Mouse (Mus musculus) forebrain, embryonic 16.5 days (tissue): ENCODE data around the gene Cyp17a1. TPM values are rescaled to one million over a fixed set of nuclear protein-coding genes. Genes with fewer than 3 reads are reported as not detected.

Experiments used
- ATAC-seq: fragments of 200-750 bp; cut with Nextera tagmentation; 2 replicates; pipeline ENCODE4 v1.8.0; 2017; ENCODE audit warnings: mild to moderate bottlenecking, moderate library complexity
- H3K27ac ChIP-seq: fragments of 300-500 bp; sonication (generic); 2 replicates; pipeline ENCODE4 v1.5.1; 2014; ENCODE audit warnings: low read length, control low read depth
- H3K27me3 ChIP-seq: fragments of 300-500 bp; sonication (generic); replicated peaks from 2 replicates; pipeline ENCODE4 v1.6.1; 2014; ENCODE audit warnings: low read length; ENCODE audit not compliant: control insufficient read depth, insufficient read depth
- H3K36me3 ChIP-seq: fragments of 300-500 bp; sonication (generic); 2 replicates; pipeline ENCODE4 v1.6.1; 2014; ENCODE audit not compliant: control insufficient read depth, insufficient read depth
- H3K4me1 ChIP-seq: fragments of 300-500 bp; sonication (generic); replicated peaks from 2 replicates; pipeline ENCODE4 v1.6.1; 2014; ENCODE audit warnings: low read length; ENCODE audit not compliant: control insufficient read depth, insufficient read depth
- H3K4me2 ChIP-seq: fragments of 300-500 bp; sonication (generic); 2 replicates; pipeline ENCODE4 v1.6.1; 2014; ENCODE audit warnings: mild to moderate bottlenecking, low read length, control low read depth
- H3K4me3 ChIP-seq: fragments of 300-500 bp; sonication (generic); replicated peaks from 2 replicates; pipeline ENCODE4 v1.5.1; 2014; ENCODE audit warnings: mild to moderate bottlenecking, low read length, control low read depth
- H3K9ac ChIP-seq: fragments of 300-500 bp; sonication (generic); replicated peaks from 2 replicates; pipeline ENCODE4 v1.6.1; 2014; ENCODE audit warnings: low read depth, low read length, control low read depth
- H3K9me3 ChIP-seq: fragments of 300-500 bp; sonication (generic); 2 replicates; pipeline ENCODE4 v1.6.1; 2016; ENCODE audit warnings: low read length; ENCODE audit not compliant: control insufficient read depth
- WGBS: fragments of 180-500 bp; shearing (Covaris S2); extraction: QIAGEN DNeasy Blood & Tissue Kit; methylation state at CpG from one replicate; pipeline ENCODE4 v1.1.7; 2014; 5-methylcytosine and 5-hydroxymethylcytosine counted together
- polyA plus RNA-seq: library from polyadenylated mRNA; unstranded; fragments of >200 nt; fragmentation: Nextera tagmentation; extraction: Ambion mirVana; gene quantifications from 2 replicates; pipeline ENCODE4 v1.2.1, GENCODE M21; 2015

The Cyp17a1 gene
- polyA plus RNA-seq, 1 experiment from 2014 or later, result 0.33 TPM

GRCm38 (mm10) chr19:46647850-46648249, 25.1 kb downstream of the Cyp17a1 start:
- 83% methylated on average over 8 of the region's 8 CpGs for WGBS
- Histone ChIP-seq H3K4me3 (no peak overlapping the region), H3K4me1 (peaks cover 30% of the 10 kb centered on the region), H3K36me3 (no peaks in the 10 kb centered on the region), H3K9me3 (no peaks in the 10 kb centered on the region), H3K27ac (no peak overlapping the region), H3K4me2 (no peak overlapping the region), H3K27me3 (no peaks in the 10 kb centered on the region), H3K9ac (no peak overlapping the region)
- no peak for ATAC-seq

GRCm38 (mm10) chr19:46647254-46647653, 25.7 kb downstream of the Cyp17a1 start:
- Histone ChIP-seq H3K4me3 (no peak overlapping the region), H3K9ac (no peak overlapping the region), H3K27ac (no peak overlapping the region), H3K36me3 (no peaks in the 10 kb centered on the region), H3K4me2 (no peak overlapping the region), H3K4me1 (peaks cover 31% of the 10 kb centered on the region), H3K9me3 (no peaks in the 10 kb centered on the region), H3K27me3 (no peaks in the 10 kb centered on the region)
- ATAC-seq, result no peak
- 78% methylated on average over 3 of the region's 3 CpGs for whole genome bisulfite sequencing

GRCm38 (mm10) chr19:46646041-46646481, 26.9 kb downstream of the Cyp17a1 start:
- peaks cover 43% of the 10 kb centered on the region for H3K4me1 ChIP-seq

GRCm38 (mm10) chr19:46644793-46645602, 28.0 kb downstream of the Cyp17a1 start:
- H3K4me2 ChIP-seq, result no peak overlapping the region
- 21% methylated on average over 12 of the region's 12 CpGs for WGBS
- H3K9me3 ChIP-seq, result no peaks in the 10 kb centered on the region
- peak overlapping the region; percentile 38 for H3K27ac ChIP-seq
- no peak overlapping the region for H3K9ac ChIP-seq
- peak; percentile 58 for ATAC-seq
- H3K4me3 ChIP-seq, result no peak overlapping the region
- peaks cover 45% of the 10 kb centered on the region for H3K4me1 ChIP-seq
- H3K27me3 ChIP-seq, result no peaks in the 10 kb centered on the region
- no peaks in the 10 kb centered on the region for H3K36me3 ChIP-seq

More at GRCm38 (mm10) chr19:46646041-46646481, 26.9 kb downstream of the Cyp17a1 start:
- Histone ChIP-seq H3K27me3 (no peaks in the 10 kb centered on the region), H3K9me3 (no peaks in the 10 kb centered on the region), H3K36me3 (no peaks in the 10 kb centered on the region), H3K4me3 (no peak overlapping the region), H3K27ac (no peak overlapping the region), H3K4me2 (no peak overlapping the region), H3K9ac (no peak overlapping the region)
- WGBS, result 72% methylated on average over 12 of the region's 12 CpGs
- ATAC-seq, result no peak

- no peak overlapping the region for H3K4me2 ChIP-seq
- peaks cover 45% of the 10 kb centered on the region for H3K4me1 ChIP-seq
- peak overlapping the region; percentile 38; the same call in 1 of the 2 replicates for H3K27ac ChIP-seq
- no peaks in the 10 kb centered on the region for H3K9me3 ChIP-seq
- H3K36me3 ChIP-seq, result no peaks in the 10 kb centered on the region
- no peak for ATAC-seq
- no peak overlapping the region for H3K4me3 ChIP-seq
- no peaks in the 10 kb centered on the region for H3K27me3 ChIP-seq
- 0 out of 2 replicates have a peak overlapping the region, but pooled peaks have one; percentile 12 for H3K9ac ChIP-seq
- WGBS, result 82% methylated on average over 10 of the region's 10 CpGs
Observed at GRCm38 (mm10) chr19:46644343-46644792, 28.6 kb downstream of the Cyp17a1 start.

GRCm38 (mm10) chr19:46643236-46643635, 29.7 kb downstream of the Cyp17a1 start:
- no peak for ATAC-seq
- H3K4me2 ChIP-seq, result no peak overlapping the region
- no peaks in the 10 kb centered on the region for H3K27me3 ChIP-seq
- no peaks in the 10 kb centered on the region for H3K36me3 ChIP-seq
- H3K4me1 ChIP-seq, result peaks cover 45% of the 10 kb centered on the region
- no peak overlapping the region for H3K4me3 ChIP-seq
- H3K9ac ChIP-seq, result no peak overlapping the region
- WGBS, result 72% methylated on average over 5 of the region's 5 CpGs
- H3K9me3 ChIP-seq, result no peaks in the 10 kb centered on the region
- no peak overlapping the region for H3K27ac ChIP-seq

- no peak for ATAC-seq
- H3K4me3 ChIP-seq, result no peak overlapping the region
- H3K9me3 ChIP-seq, result no peaks in the 10 kb centered on the region
- no peaks in the 10 kb centered on the region for H3K27me3 ChIP-seq
- H3K4me2 ChIP-seq, result no peak overlapping the region
- H3K36me3 ChIP-seq, result no peaks in the 10 kb centered on the region
- peak overlapping the region; percentile 45; the same call in 1 of the 2 replicates for H3K27ac ChIP-seq
- H3K9ac ChIP-seq, result no peak overlapping the region
- 62% methylated on average over 22 of the region's 22 CpGs for WGBS
- H3K4me1 ChIP-seq, result peaks cover 45% of the 10 kb centered on the region
Observed at GRCm38 (mm10) chr19:46642136-46642753, 30.7 kb downstream of the Cyp17a1 start.

- WGBS, result 56% methylated on average over 19 of the region's 19 CpGs
- Histone ChIP-seq H3K4me2 (no peak overlapping the region), H3K9me3 (no peaks in the 10 kb centered on the region), H3K27me3 (no peaks in the 10 kb centered on the region), H3K4me3 (no peak overlapping the region), H3K36me3 (no peaks in the 10 kb centered on the region), H3K9ac (no peak overlapping the region; the same call in 1 of the 2 replicates), H3K4me1 (peaks cover 45% of the 10 kb centered on the region), H3K27ac (peak overlapping the region; percentile 45; the same call in 1 of the 2 replicates)
- ATAC-seq, result peak; percentile 34; the same call in 1 of the 2 replicates
Observed at GRCm38 (mm10) chr19:46641420-46642085, 31.4 kb downstream of the Cyp17a1 start.

GRCm38 (mm10) chr19:46640780-46641179, 32.2 kb downstream of the Cyp17a1 start:
- Histone ChIP-seq H3K9me3 (no peaks in the 10 kb centered on the region), H3K9ac (no peak overlapping the region), H3K36me3 (no peaks in the 10 kb centered on the region), H3K27me3 (no peaks in the 10 kb centered on the region), H3K4me3 (no peak overlapping the region), H3K4me1 (peaks cover 43% of the 10 kb centered on the region), H3K27ac (no peak overlapping the region), H3K4me2 (no peak overlapping the region)
- 89% methylated on average over 8 of the region's 8 CpGs for WGBS
- no peak for ATAC-seq
